Mouse (Mus musculus) cerebellum, adult 11-12 months (tissue): ENCODE measurements around the gene Lix1.
"Not testable (repeated sequence)": the region's sequence is repeated elsewhere in the genome, so short reads cannot be mapped to it uniquely, and the experiment has no call there.

Experiments used
- DNase-seq: peaks from one replicate; pipeline ENCODE4 v3.0.0; 2022

Lix1 gene

GRCm38 (mm10) chr17:17414206-17414605, 11.7 kb downstream of the Lix1 start:
- DNase-seq, result no peak

GRCm38 (mm10) chr17:17424609-17425307, 22.3 kb downstream of the Lix1 start:
- DNase-seq, result no peak

- no peak for DNase-seq
Measured at GRCm38 (mm10) chr17:17425308-17425813, 22.9 kb downstream of the Lix1 start.

- no peak for DNase-seq
Measured at GRCm38 (mm10) chr17:17425906-17426305, 23.4 kb downstream of the Lix1 start.

GRCm38 (mm10) chr17:17428888-17429287, 26.4 kb downstream of the Lix1 start:
- DNase-seq, result no peak

- DNase-seq, result no peak
Measured at GRCm38 (mm10) chr17:17433679-17434078, 31.2 kb downstream of the Lix1 start.

GRCm38 (mm10) chr17:17438576-17439191, 36.2 kb downstream of the Lix1 start:
- DNase-seq, result no peak

GRCm38 (mm10) chr17:17441876-17442498, 39.5 kb downstream of the Lix1 start:
- no peak for DNase-seq

- DNase-seq, result no peak
Measured at GRCm38 (mm10) chr17:17444297-17444886, 41.9 kb downstream of the Lix1 start.

GRCm38 (mm10) chr17:17446683-17447082, 44.2 kb downstream of the Lix1 start:
- no peak for DNase-seq

- no peak for DNase-seq
Measured at GRCm38 (mm10) chr17:17447821-17448220, 45.3 kb downstream of the Lix1 start.

- peak; percentile 7 for DNase-seq
Measured at GRCm38 (mm10) chr17:17448737-17449440, 46.4 kb downstream of the Lix1 start.

GRCm38 (mm10) chr17:17449441-17449770, 46.9 kb downstream of the Lix1 start:
- no peak for DNase-seq

GRCm38 (mm10) chr17:17451102-17451501, 48.6 kb downstream of the Lix1 start:
- DNase-seq, result no peak

- no peak for DNase-seq
Measured at GRCm38 (mm10) chr17:17452617-17453016, 50.1 kb downstream of the Lix1 start.

- DNase-seq, result no peak
Measured at GRCm38 (mm10) chr17:17454573-17454972, 52.1 kb downstream of the Lix1 start.

GRCm38 (mm10) chr17:17485789-17486188, 83.3 kb downstream of the Lix1 start:
- DNase-seq, result no peak

- DNase-seq, result no peak
Measured at GRCm38 (mm10) chr17:17490820-17491621, 88.5 kb downstream of the Lix1 start.

- no peak for DNase-seq
Measured at GRCm38 (mm10) chr17:17491622-17492001, 89.1 kb downstream of the Lix1 start.

- DNase-seq, result no peak
Measured at GRCm38 (mm10) chr17:17492116-17492515, 89.6 kb downstream of the Lix1 start.

GRCm38 (mm10) chr17:17496234-17496633, 93.8 kb downstream of the Lix1 start:
- not testable (repeated sequence) for DNase-seq

- DNase-seq, result no peak
Measured at GRCm38 (mm10) chr17:17496730-17497129, 94.3 kb downstream of the Lix1 start.
